13 mouse cellular contexts compared by ENCODE assay signal in genomic region chr8:110694826-110695225, GRCm38 (mm10). TPM values are rescaled to one million over a fixed set of nuclear protein-coding genes. Genes with fewer than 3 reads are reported as not detected.
A peak's percentile ranks its signal among the peaks of the same experiment; 100 is the strongest.
DNase-seq lines count a peak whose midpoint lies in the region; ATAC-seq and TF ChIP-seq lines count a peak whose summit lies in the region.
"Had no signal": no experiment of that assay in that cellular context is flagged by ENCODE, and none has a peak within 500 bp of the region (broad histone marks: within the 10 kb centered on the region; RNA-seq: fewer than 3 reads in every experiment).

No protein-coding gene starts in this region.

- no peak overlapping the region for H3K4me2 ChIP-seq in forebrain, postnatal 0 days (ENCODE audit: low read depth)
- no peak overlapping the region for H3K4me2 ChIP-seq in hindbrain, postnatal 0 days (ENCODE audit: low read depth, low read length)
- H3K4me2 ChIP-seq: midbrain, embryonic 12.5 days had no signal

- no peak for DNase-seq in forebrain, postnatal 0 days
- no peak for DNase-seq in forebrain, embryonic 10.5 days (ENCODE audit: extremely low spot score, low spot score)
- no peak for DNase-seq in layer of hippocampus, adult 2 months (ENCODE audit: low spot score in 2 of 2)
- no peak for DNase-seq in layer of hippocampus, postnatal 10 days (ENCODE audit: low spot score in 2 of 2)
- peak; percentile 30 for DNase-seq in NIH3T3 (ENCODE audit: low read depth)
- DNase-seq in hindbrain, postnatal 0 days (ENCODE audit: low spot score) = peak; percentile 60
- no peak for DNase-seq in frontal cortex, adult 2 months (ENCODE audit: extremely low spot score in 1 of 2, low spot score in 1 of 2)
- no peak for DNase-seq in layer of hippocampus, adult 9-10 months (ENCODE audit: low spot score)
- DNase-seq: adrenal gland, adult 8-10 months; heart, postnatal 36 days; kidney, postnatal 10 days had no signal

- TF ChIP-seq CTCF in forebrain, postnatal 0 days (IDR thresholded peaks at IDR 0.05; ENCODE audit: low read depth) = no peak
- no peak for TF ChIP-seq CTCF in layer of hippocampus, adult 2 months (conservative IDR thresholded peaks at IDR 0.05)
- TF ChIP-seq CTCF in hindbrain, postnatal 0 days (IDR thresholded peaks at IDR 0.05; ENCODE audit: low read depth) = no peak

- H3K27me3 ChIP-seq in forebrain, postnatal 0 days (ENCODE audit: insufficient read depth, low read length) = no peaks in the 10 kb centered on the region
- no peaks in the 10 kb centered on the region for H3K27me3 ChIP-seq in forebrain, embryonic 10.5 days (ENCODE audit: poor library complexity, severe bottlenecking)
- H3K27me3 ChIP-seq in hindbrain, postnatal 0 days (ENCODE audit: insufficient read depth, low read length) = no peaks in the 10 kb centered on the region
- H3K27me3 ChIP-seq: midbrain, embryonic 12.5 days had no signal

- 50% methylated on average over 4 of the region's 4 CpGs for WGBS in forebrain, postnatal 0 days
- WGBS in forebrain, embryonic 10.5 days = 93% methylated on average over 4 of the region's 4 CpGs
- WGBS in hindbrain, postnatal 0 days = 40% methylated on average over 4 of the region's 4 CpGs

- peak overlapping the region; percentile 36; the same call in 1 of the 2 replicates for H3K27ac ChIP-seq in forebrain, postnatal 0 days (ENCODE audit: low read depth, low read length)
- no peak overlapping the region for H3K27ac ChIP-seq in forebrain, embryonic 10.5 days
- H3K27ac ChIP-seq in layer of hippocampus, adult 2 months = peak overlapping the region; percentile 64
- peak overlapping the region; percentile 80 for H3K27ac ChIP-seq in hindbrain, postnatal 0 days
- H3K27ac ChIP-seq: liver, embryonic 14.5 days; midbrain, embryonic 12.5 days had no signal

- no peak overlapping the region for H3K4me3 ChIP-seq in forebrain, postnatal 0 days (ENCODE audit: low read depth, low read length)
- H3K4me3 ChIP-seq in forebrain, embryonic 10.5 days = no peak overlapping the region
- no peak overlapping the region for H3K4me3 ChIP-seq in layer of hippocampus, adult 2 months
- H3K4me3 ChIP-seq in hindbrain, postnatal 0 days (ENCODE audit: low read length) = no peak overlapping the region
- H3K4me3 ChIP-seq: midbrain, embryonic 12.5 days had no signal

- peaks cover 19% of the 10 kb centered on the region for H3K4me1 ChIP-seq in forebrain, postnatal 0 days (ENCODE audit: insufficient read depth)
- 0 out of 2 replicates have a peak, but pooled peaks cover 3% of the 10 kb centered on the region for H3K4me1 ChIP-seq in forebrain, embryonic 10.5 days
- H3K4me1 ChIP-seq in hindbrain, postnatal 0 days (ENCODE audit: insufficient read depth, low read length) = peaks cover 25% of the 10 kb centered on the region
- H3K4me1 ChIP-seq: midbrain, embryonic 12.5 days had no signal

- H3K9me3 ChIP-seq in forebrain, postnatal 0 days (ENCODE audit: low read length) = no peaks in the 10 kb centered on the region
- H3K9me3 ChIP-seq in forebrain, embryonic 10.5 days = no peaks in the 10 kb centered on the region
- no peaks in the 10 kb centered on the region for H3K9me3 ChIP-seq in hindbrain, postnatal 0 days (ENCODE audit: low read length)
- H3K9me3 ChIP-seq: midbrain, embryonic 12.5 days had no signal

- H3K36me3 ChIP-seq in forebrain, postnatal 0 days (ENCODE audit: insufficient read depth) = 0 out of 2 replicates have a peak, but pooled peaks cover 3% of the 10 kb centered on the region
- H3K36me3 ChIP-seq in forebrain, embryonic 10.5 days (replicated peaks) = peaks cover 60% of the 10 kb centered on the region
- peaks cover 3% of the 10 kb centered on the region; the same call in 1 of the 2 replicates for H3K36me3 ChIP-seq in hindbrain, postnatal 0 days (ENCODE audit: insufficient read depth, low read length)

- H3K9ac ChIP-seq in forebrain, postnatal 0 days = no peak overlapping the region
- H3K9ac ChIP-seq in hindbrain, postnatal 0 days (replicated peaks; ENCODE audit: low read length) = no peak overlapping the region
- H3K9ac ChIP-seq: liver, embryonic 14.5 days; midbrain, embryonic 12.5 days had no signal

- no peak for ATAC-seq in forebrain, postnatal 0 days
- ATAC-seq in hindbrain, postnatal 0 days = no peak

RNA-seq across cellular contexts. Expression of gene Mtss1l, which starts 26.4 kb away (rescaled TPM):
- 55.2 and 71.1 TPM in 2 replicates for total RNA-seq in forebrain, postnatal 0 days (2014; rRNA removed)
- polyA plus RNA-seq in forebrain, postnatal 0 days (2015; fragmentation: Nextera tagmentation; extraction: Ambion mirVana) = 42.2 and 49.0 TPM in 2 replicates
- polyA plus RNA-seq in forebrain, embryonic 10.5 days (2016; fragmentation: Nextera tagmentation; extraction: Ambion mirVana) = 5.4 and 5.6 TPM in 2 replicates
- 100 to 1,000 TPM; 210 TPM for total RNA-seq in layer of hippocampus, adult 2 months (2021)
- total RNA-seq in layer of hippocampus, postnatal 10 days (2021) = 100 to 1,000 TPM; 254 to 265 TPM
- total RNA-seq in hindbrain, postnatal 0 days (2014; rRNA removed) = 76.2 and 81.0 TPM in 2 replicates
- polyA plus RNA-seq in hindbrain, postnatal 0 days (2015; fragmentation: Nextera tagmentation; extraction: Ambion mirVana) = 32.9 TPM in 2 replicates
- 202 and 212 TPM in 2 replicates for polyA plus RNA-seq in frontal cortex, adult 2 months (2012; rRNA removed)

Comparison
In these comparisons a context has a peak if more than half of its experiments do, and no peak if none do; other contexts are left out.
1. DNase-seq: peak in NIH3T3 (single experiment) and hindbrain, postnatal 0 days (single experiment); none in forebrain, postnatal 0 days (single experiment), forebrain, embryonic 10.5 days (single experiment), layer of hippocampus, adult 2 months (0 of 2), layer of hippocampus, postnatal 10 days (0 of 2), frontal cortex, adult 2 months (0 of 2) and layer of hippocampus, adult 9-10 months (single experiment).